11 mouse cellular contexts compared by ENCODE assay signal in genomic region chr1:71893636-71894035, GRCm38 (mm10).
DNase-seq lines count a peak whose midpoint lies in the region; ATAC-seq and TF ChIP-seq lines count a peak whose summit lies in the region.
"Had no signal": no experiment of that assay in that cellular context is flagged by ENCODE, and none has a peak within 500 bp of the region (broad histone marks: within the 10 kb centered on the region; RNA-seq: fewer than 3 reads in every experiment).

No protein-coding gene starts in this region.

- H3K4me2 ChIP-seq in intestine, embryonic 16.5 days (ENCODE audit: low read depth, low read length) = no peak overlapping the region
- H3K4me2 ChIP-seq: embryonic facial prominence, embryonic 12.5 days; neural tube, embryonic 15.5 days had no signal

- no peak overlapping the region for H3K4me3 ChIP-seq in lung, adult 2 months (replicated peaks; ENCODE audit: extremely low read depth, low read depth, low read length)
- no peak overlapping the region for H3K4me3 ChIP-seq in intestine, embryonic 16.5 days (ENCODE audit: low read length)
- H3K4me3 ChIP-seq: embryonic facial prominence, embryonic 12.5 days; megakaryocyte, embryonic 14.5 days; neural tube, embryonic 15.5 days had no signal

- no peaks in the 10 kb centered on the region for H3K36me3 ChIP-seq in intestine, embryonic 16.5 days (ENCODE audit: control insufficient read depth, insufficient read depth, low read length)
- H3K36me3 ChIP-seq: embryonic facial prominence, embryonic 12.5 days; neural tube, embryonic 15.5 days had no signal

- no peak for TF ChIP-seq POLR2A in lung, adult 2 months (IDR thresholded peaks at IDR 0.05; ENCODE audit: borderline replicate concordance, extremely low read depth, low read depth, low read length)

- peak; percentile 76; the same call in 1 of the 2 replicates for ATAC-seq in intestine, embryonic 16.5 days

- no peak overlapping the region for H3K27ac ChIP-seq in intestine, embryonic 16.5 days (ENCODE audit: low read length)
- H3K27ac ChIP-seq: embryonic facial prominence, embryonic 12.5 days; neural tube, embryonic 15.5 days had no signal

- TF ChIP-seq CTCF in lung, adult 2 months (IDR thresholded peaks at IDR 0.05; ENCODE audit: insufficient read depth, low read length) = no peak

- peaks cover 2% of the 10 kb centered on the region; the same call in 1 of the 2 replicates for H3K4me1 ChIP-seq in lung, adult 2 months (ENCODE audit: control insufficient read depth, insufficient read depth, low read length)
- peaks cover 9% of the 10 kb centered on the region for H3K4me1 ChIP-seq in intestine, embryonic 16.5 days (ENCODE audit: control insufficient read depth, insufficient read depth, low read length)
- H3K4me1 ChIP-seq: megakaryocyte, embryonic 14.5 days had no signal

- H3K9me3 ChIP-seq in intestine, embryonic 16.5 days (ENCODE audit: control insufficient read depth, low read length) = no peaks in the 10 kb centered on the region
- H3K9me3 ChIP-seq: embryonic facial prominence, embryonic 12.5 days; neural tube, embryonic 15.5 days had no signal

- peak; percentile 20 for DNase-seq in adrenal gland, adult 2 months
- DNase-seq in adrenal gland, postnatal 4 days (ENCODE audit: low spot score in 2 of 2) = no peak
- DNase-seq in lung, adult 18-20 months = peak; percentile 24 to 64
- DNase-seq in lung, adult 2 months = no peak
- peak; percentile 50 for DNase-seq in skeletal muscle tissue, adult 2 months (ENCODE audit: low read depth, low spot score)
- DNase-seq in layer of hippocampus, adult 11-12 months (ENCODE audit: low spot score) = no peak
- no peak for DNase-seq in T-cell, adult 2 months (ENCODE audit: low spot score)

- H3K27me3 ChIP-seq in intestine, embryonic 16.5 days (replicated peaks; ENCODE audit: control insufficient read depth, insufficient read depth, low read length) = no peaks in the 10 kb centered on the region
- H3K27me3 ChIP-seq: embryonic facial prominence, embryonic 12.5 days; megakaryocyte, embryonic 14.5 days; neural tube, embryonic 15.5 days had no signal

- no peak overlapping the region for H3K9ac ChIP-seq in intestine, embryonic 16.5 days (ENCODE audit: low read depth, low read length)
- H3K9ac ChIP-seq: embryonic facial prominence, embryonic 12.5 days; neural tube, embryonic 15.5 days had no signal

- 10% methylated on average over 5 of the region's 5 CpGs for WGBS in lung, adult 2 months
- WGBS in intestine, embryonic 16.5 days = 16% methylated on average over 5 of the region's 5 CpGs

Comparison
In these comparisons a context has a peak if more than half of its experiments do, and no peak if none do; other contexts are left out.
1. DNase-seq: peak in adrenal gland, adult 2 months (single experiment), lung, adult 18-20 months (2 of 2) and skeletal muscle tissue, adult 2 months (single experiment); none in adrenal gland, postnatal 4 days (0 of 2), lung, adult 2 months (single experiment), layer of hippocampus, adult 11-12 months (single experiment) and T-cell, adult 2 months (single experiment).